Mouse (Mus musculus) kidney, embryonic 16.5 days (tissue): ENCODE data around the gene Inpp1. TPM values are rescaled to one million over a fixed set of nuclear protein-coding genes. Genes with fewer than 3 reads are reported as not detected.

Experiments used
- ATAC-seq: fragments of 200-750 bp; cut with Nextera tagmentation; 2 replicates; pipeline ENCODE4 v1.8.0; 2017; ENCODE audit warnings: moderate TSS enrichment; ENCODE audit not compliant: low FRiP score, low TSS enrichment
- H3K27ac ChIP-seq: fragments of 300-500 bp; sonication (generic); 2 replicates; pipeline ENCODE4 v1.5.1; 2014; ENCODE audit warnings: low read length
- H3K27me3 ChIP-seq: fragments of 300-500 bp; sonication (generic); 2 replicates; pipeline ENCODE4 v1.6.1; 2014; ENCODE audit warnings: low read length, control low read depth, mixed read lengths; ENCODE audit not compliant: insufficient read depth
- H3K36me3 ChIP-seq: fragments of 300-500 bp; sonication (generic); 2 replicates; pipeline ENCODE4 v1.6.1; 2014; ENCODE audit warnings: low read length, control low read depth, mixed read lengths; ENCODE audit not compliant: insufficient read depth
- H3K4me1 ChIP-seq: fragments of 300-500 bp; sonication (generic); 2 replicates; pipeline ENCODE4 v1.6.1; 2014; ENCODE audit warnings: low read length, control low read depth, mixed read lengths; ENCODE audit not compliant: insufficient read depth
- H3K4me2 ChIP-seq: fragments of 300-500 bp; sonication (generic); replicated peaks from 2 replicates; pipeline ENCODE4 v1.6.1; 2014; ENCODE audit warnings: low read depth, low read length
- H3K4me3 ChIP-seq: fragments of 300-500 bp; sonication (generic); 2 replicates; pipeline ENCODE4 v1.5.1; 2014; ENCODE audit warnings: mild to moderate bottlenecking, low read length
- H3K9ac ChIP-seq: fragments of 300-500 bp; sonication (generic); replicated peaks from 2 replicates; pipeline ENCODE4 v1.6.1; 2014; ENCODE audit warnings: low read length
- H3K9me3 ChIP-seq: fragments of 300-500 bp; sonication (generic); 2 replicates; pipeline ENCODE4 v1.6.1; 2016; ENCODE audit warnings: low read length, control low read depth
- WGBS: fragments of 180-500 bp; shearing (Covaris S2); extraction: QIAGEN DNeasy Blood & Tissue Kit; methylation state at CpG from one replicate; pipeline ENCODE4 v1.1.7; 2014; 5-methylcytosine and 5-hydroxymethylcytosine counted together
- polyA plus RNA-seq: library from polyadenylated mRNA; unstranded; fragments of >200 nt; fragmentation: Nextera tagmentation; extraction: Ambion mirVana; gene quantifications from 2 replicates; pipeline ENCODE4 v1.2.1, GENCODE M21; 2015

Inpp1 gene
- polyA plus RNA-seq, 1 experiment from 2014 or later, result 15.9 TPM

DNA sequence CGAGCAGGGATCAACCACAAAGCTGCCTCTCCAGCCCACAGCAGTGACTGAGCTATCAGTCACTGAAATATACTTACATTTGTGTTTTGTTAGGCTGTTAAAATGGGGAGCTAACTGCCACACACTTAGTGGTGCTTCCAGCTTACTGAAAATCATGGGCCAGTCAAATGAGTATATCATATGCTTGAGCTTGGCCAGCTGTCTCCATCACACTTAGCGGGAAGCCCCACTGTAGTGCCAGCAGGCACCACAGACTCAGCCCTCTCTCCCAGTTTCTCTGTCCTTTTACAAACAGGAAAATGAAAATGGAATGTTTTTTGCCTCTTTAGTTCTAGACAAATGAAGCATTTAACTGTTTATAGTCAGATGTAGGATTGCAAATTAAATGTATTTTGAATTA, 21.6 kb downstream of the Inpp1 start:
- WGBS, result 60% methylated on average over 2 of the region's 2 CpGs
- Histone ChIP-seq H3K4me1 (peaks cover 36% of the 10 kb centered on the region), H3K27ac (no peak overlapping the region), H3K36me3 (peaks cover 5% of the 10 kb centered on the region; the same call in 1 of the 2 replicates), H3K4me2 (no peak overlapping the region), H3K9me3 (no peaks in the 10 kb centered on the region), H3K9ac (no peak overlapping the region), H3K4me3 (no peak overlapping the region), H3K27me3 (no peaks in the 10 kb centered on the region)
- ATAC-seq, result no peak

DNA sequence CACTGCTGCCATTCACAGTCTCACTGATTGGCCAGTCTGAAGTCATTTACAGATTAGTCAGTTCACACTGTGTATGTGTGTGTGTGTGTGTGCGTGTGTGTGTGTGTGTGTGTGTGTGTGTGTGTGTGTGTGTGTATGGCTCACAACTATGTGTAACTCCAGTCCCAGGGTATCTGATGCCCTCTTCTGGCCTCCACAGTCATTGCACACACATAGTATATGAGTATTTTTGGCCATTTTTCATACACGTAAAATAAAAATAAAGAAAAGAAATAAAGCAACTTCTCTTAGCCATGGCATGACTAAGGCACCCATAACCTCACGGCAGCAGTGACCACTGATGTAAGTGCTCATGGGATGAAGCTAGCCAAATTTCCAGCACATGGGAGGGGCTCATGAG, 23.8 kb downstream of the Inpp1 start:
- Histone ChIP-seq H3K27ac (no peak overlapping the region), H3K4me3 (no peak overlapping the region), H3K9ac (no peak overlapping the region), H3K4me1 (peaks cover 14% of the 10 kb centered on the region), H3K9me3 (no peaks in the 10 kb centered on the region), H3K36me3 (peaks cover 8% of the 10 kb centered on the region; the same call in 1 of the 2 replicates), H3K27me3 (no peaks in the 10 kb centered on the region), H3K4me2 (no peak overlapping the region)
- no peak for ATAC-seq
- WGBS, result 89% methylated on average over 3 of the region's 3 CpGs

GRCm38 (mm10) chr1:52792701-52793100, 24.8 kb downstream of the Inpp1 start:
- no peak overlapping the region for H3K9ac ChIP-seq
- H3K4me1 ChIP-seq, result peaks cover 7% of the 10 kb centered on the region
- peaks cover 8% of the 10 kb centered on the region; the same call in 1 of the 2 replicates for H3K36me3 ChIP-seq
- H3K4me2 ChIP-seq, result no peak overlapping the region
- H3K4me3 ChIP-seq, result no peak overlapping the region
- H3K9me3 ChIP-seq, result no peaks in the 10 kb centered on the region
- ATAC-seq, result no peak
- no peak overlapping the region for H3K27ac ChIP-seq
- no peaks in the 10 kb centered on the region for H3K27me3 ChIP-seq

GRCm38 (mm10) chr1:52787254-52787653, 30.2 kb downstream of the Inpp1 start:
- 88% methylated on average over 1 of the region's 1 CpGs for WGBS
- Histone ChIP-seq H3K9ac (no peak overlapping the region), H3K4me3 (no peak overlapping the region), H3K27ac (no peak overlapping the region), H3K36me3 (peaks cover 5% of the 10 kb centered on the region; the same call in 1 of the 2 replicates), H3K4me2 (no peak overlapping the region), H3K27me3 (no peaks in the 10 kb centered on the region), H3K4me1 (no peaks in the 10 kb centered on the region), H3K9me3 (no peaks in the 10 kb centered on the region)
- no peak for ATAC-seq

GRCm38 (mm10) chr1:52765176-52766111, 52.0 kb downstream of the Inpp1 start:
- no peaks in the 10 kb centered on the region for H3K4me1 ChIP-seq
- no peaks in the 10 kb centered on the region for H3K36me3 ChIP-seq
- H3K4me3 ChIP-seq, result no peak overlapping the region
- no peaks in the 10 kb centered on the region for H3K9me3 ChIP-seq
- H3K4me2 ChIP-seq, result no peak overlapping the region
- no peak overlapping the region for H3K27ac ChIP-seq
- H3K27me3 ChIP-seq, result no peaks in the 10 kb centered on the region
- peak; percentile 54; the same call in 1 of the 2 replicates for ATAC-seq
- 67% methylated on average over 7 of the region's 7 CpGs for WGBS
- H3K9ac ChIP-seq, result no peak overlapping the region

DNA sequence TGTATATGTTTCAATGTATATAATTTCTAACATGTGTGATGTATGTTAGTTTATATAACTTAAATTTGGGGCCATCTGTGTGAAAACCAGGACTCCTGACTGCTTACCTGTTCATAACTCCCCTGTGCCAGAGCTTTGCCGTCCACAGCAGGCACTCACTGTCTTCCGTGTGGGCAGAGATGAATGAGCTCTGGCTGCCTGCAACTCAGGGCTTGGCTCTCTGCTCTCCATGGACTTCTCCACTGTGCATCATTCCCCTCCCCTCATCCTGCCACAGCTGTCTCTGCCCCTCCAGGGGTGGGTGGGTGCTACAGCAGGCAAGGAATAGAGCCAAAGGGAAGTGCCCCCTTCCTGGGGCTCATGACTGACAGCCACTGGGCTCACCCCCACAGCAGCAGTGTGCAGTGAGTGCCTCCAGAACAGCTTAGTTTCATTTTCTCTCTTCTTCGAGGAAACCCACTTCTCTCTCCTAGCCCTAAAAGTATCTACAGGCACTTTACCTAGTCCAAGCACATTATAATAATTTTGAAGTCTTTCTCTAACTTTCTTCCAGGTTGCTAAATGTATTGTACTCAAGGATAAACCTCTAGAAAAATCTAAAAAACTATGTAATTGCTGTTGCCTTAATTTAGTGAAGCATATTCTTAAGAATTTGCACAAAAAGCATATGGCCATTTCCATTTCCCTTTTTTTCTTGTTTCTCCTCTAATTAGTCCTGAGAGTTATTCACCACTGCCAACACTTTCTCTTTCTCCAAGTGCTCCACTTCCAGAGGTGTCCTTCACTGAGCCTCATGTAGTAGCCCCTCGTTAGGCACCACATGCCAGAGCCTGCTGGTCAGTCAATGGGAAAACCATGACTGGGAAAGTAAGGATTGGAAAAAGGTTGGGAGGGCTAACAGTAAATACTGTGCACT, 53.3 kb downstream of the Inpp1 start:
- ATAC-seq, result no peak
- Histone ChIP-seq H3K4me1 (no peaks in the 10 kb centered on the region), H3K4me3 (no peak overlapping the region), H3K27me3 (no peaks in the 10 kb centered on the region), H3K9ac (no peak overlapping the region), H3K9me3 (no peaks in the 10 kb centered on the region), H3K27ac (no peak overlapping the region), H3K4me2 (no peak overlapping the region), H3K36me3 (no peaks in the 10 kb centered on the region)
- 71% methylated on average over 4 of the region's 4 CpGs for WGBS

DNA sequence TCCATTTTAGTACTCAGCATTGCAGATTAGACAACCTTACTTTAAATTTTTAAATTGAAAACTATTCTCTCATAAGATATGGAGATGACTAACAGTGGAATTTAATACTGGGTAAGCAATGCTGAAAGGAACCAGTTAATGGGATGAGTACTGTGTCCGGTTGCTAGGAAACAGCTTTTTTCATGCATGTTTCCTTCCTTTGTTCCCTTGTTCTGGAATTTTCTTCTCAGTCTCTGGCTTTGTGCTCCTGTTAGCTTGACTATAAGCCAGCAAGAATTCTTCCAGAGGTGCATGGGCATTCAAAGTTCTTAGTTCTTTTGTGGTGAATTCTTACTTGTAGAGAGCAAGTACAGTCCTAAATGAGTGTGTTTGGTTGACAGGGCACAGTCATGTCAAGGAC, 59.3 kb downstream of the Inpp1 start:
- no peak overlapping the region for H3K4me3 ChIP-seq
- no peaks in the 10 kb centered on the region for H3K4me1 ChIP-seq
- whole genome bisulfite sequencing, result 87% methylated on average over 1 of the region's 1 CpGs
- no peaks in the 10 kb centered on the region for H3K27me3 ChIP-seq
- no peak overlapping the region for H3K4me2 ChIP-seq
- H3K9ac ChIP-seq, result no peak overlapping the region
- ATAC-seq, result no peak
- H3K27ac ChIP-seq, result no peak overlapping the region
- H3K36me3 ChIP-seq, result no peaks in the 10 kb centered on the region
- H3K9me3 ChIP-seq, result no peaks in the 10 kb centered on the region

DNA sequence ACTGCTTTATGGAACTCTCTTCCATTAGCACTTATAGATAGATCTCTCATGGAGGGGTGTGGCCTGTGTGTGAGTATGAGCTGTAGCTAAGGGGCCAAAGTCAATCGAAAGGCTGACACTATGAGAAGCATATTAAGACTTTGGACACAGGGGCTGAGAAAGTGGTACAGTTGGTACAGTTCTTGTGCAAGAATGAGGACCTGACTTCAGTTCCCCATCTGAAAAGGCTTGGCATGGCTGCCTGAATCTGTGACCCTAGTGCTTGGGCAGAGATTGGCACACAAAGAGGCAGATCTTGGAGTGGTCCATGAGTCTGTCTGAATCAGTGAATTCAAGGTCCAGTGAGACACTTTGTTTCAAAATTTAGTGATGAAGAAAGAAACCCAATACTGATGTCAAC, 63.2 kb downstream of the Inpp1 start:
- WGBS, result 97% methylated on average over 1 of the region's 1 CpGs
- Histone ChIP-seq H3K36me3 (no peaks in the 10 kb centered on the region), H3K9ac (no peak overlapping the region), H3K27me3 (no peaks in the 10 kb centered on the region), H3K4me1 (no peaks in the 10 kb centered on the region), H3K4me2 (no peak overlapping the region), H3K4me3 (no peak overlapping the region), H3K27ac (no peak overlapping the region), H3K9me3 (no peaks in the 10 kb centered on the region)
- ATAC-seq, result no peak

DNA sequence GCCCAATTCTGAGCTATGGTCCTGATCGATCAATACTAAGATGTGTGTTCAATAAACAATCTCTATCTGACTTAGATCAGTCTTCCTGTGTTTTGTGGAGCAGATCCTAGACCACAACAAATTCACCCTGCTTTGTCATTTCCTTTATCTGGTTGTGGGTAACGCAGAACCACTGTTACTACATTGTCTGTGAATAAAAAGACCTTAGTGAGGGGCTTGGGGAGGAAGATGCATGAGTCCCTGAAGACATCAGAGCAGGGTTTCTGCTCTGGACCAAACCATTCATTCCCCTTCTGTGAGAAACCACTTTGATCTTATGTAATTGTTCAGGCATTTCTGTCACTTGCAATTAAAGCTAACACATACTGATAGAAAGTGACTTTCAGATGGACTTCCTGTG, 63.7 kb downstream of the Inpp1 start:
- WGBS, result 81% methylated on average over 2 of the region's 2 CpGs
- Histone ChIP-seq H3K9ac (no peak overlapping the region), H3K4me1 (no peaks in the 10 kb centered on the region), H3K4me3 (no peak overlapping the region), H3K27me3 (no peaks in the 10 kb centered on the region), H3K4me2 (no peak overlapping the region), H3K36me3 (no peaks in the 10 kb centered on the region), H3K27ac (no peak overlapping the region), H3K9me3 (no peaks in the 10 kb centered on the region)
- no peak for ATAC-seq
